Mouse (Mus musculus): ENCODE measurements at regions not wholly inside any gene's neighbourhood (a gene's known extent, or its start where the extent isn't known, plus 50 kb on each side); places are given as distances from the start of the nearest gene placed in this dataset.

GRCm38 (mm10) chr2:79120610-79121345 lies 134.4 kb upstream of the Itga4 start:
- Histone ChIP-seq H3K4me3 (ENCODE audit: insufficient read depth, low read depth, low read length) (no peak overlapping the region), H3K27ac (replicated peaks; ENCODE audit: insufficient read depth, low read depth, low read length) (no peak overlapping the region), H3K36me3 (ENCODE audit: control insufficient read depth, insufficient read depth, low read length) (no peaks in the 10 kb centered on the region), H3K79me2 (ENCODE audit: control insufficient read depth, insufficient read depth, low read length) (no peaks in the 10 kb centered on the region), H3K9ac (ENCODE audit: low read depth, low read length) (no peak overlapping the region), H3K27me3 (ENCODE audit: control insufficient read depth, insufficient read depth, low read length) (no peaks in the 10 kb centered on the region), H3K4me1 (ENCODE audit: control insufficient read depth, insufficient read depth, low read length) (no peaks in the 10 kb centered on the region)
- DNase-seq (ENCODE audit: extremely low read depth, low read depth, low spot score) = no peak
- 89% methylated on average over 6 of the region's 6 CpGs for WGBS
- TF ChIP-seq POLR2A (IDR thresholded peaks at IDR 0.05; ENCODE audit: extremely low read depth, insufficient read depth, low read length) = no peak
- no peak for TF ChIP-seq CTCF (IDR thresholded peaks at IDR 0.05; ENCODE audit: low read depth, low read length)

- Histone ChIP-seq H3K27me3 (ENCODE audit: control insufficient read depth, insufficient read depth, low read length) (no peaks in the 10 kb centered on the region), H3K4me1 (ENCODE audit: control insufficient read depth, insufficient read depth, low read length) (no peaks in the 10 kb centered on the region), H3K4me3 (ENCODE audit: insufficient read depth, low read depth, low read length) (no peak overlapping the region), H3K27ac (replicated peaks; ENCODE audit: insufficient read depth, low read depth, low read length) (no peak overlapping the region), H3K79me2 (ENCODE audit: control insufficient read depth, insufficient read depth, low read length) (no peaks in the 10 kb centered on the region), H3K36me3 (ENCODE audit: control insufficient read depth, insufficient read depth, low read length) (no peaks in the 10 kb centered on the region), H3K9ac (ENCODE audit: low read depth, low read length) (no peak overlapping the region)
- TF ChIP-seq POLR2A (IDR thresholded peaks at IDR 0.05; ENCODE audit: extremely low read depth, insufficient read depth, low read length) = no peak
- TF ChIP-seq CTCF (IDR thresholded peaks at IDR 0.05; ENCODE audit: low read depth, low read length) = no peak
- DNase-seq (ENCODE audit: extremely low read depth, low read depth, low spot score) = no peak
Observed at GRCm38 (mm10) chr2:79122530-79122929, 132.7 kb upstream of the Itga4 start.

- Histone ChIP-seq H3K4me3 (ENCODE audit: insufficient read depth, low read depth, low read length) (no peak overlapping the region), H3K9ac (ENCODE audit: low read depth, low read length) (no peak overlapping the region), H3K27ac (replicated peaks; ENCODE audit: insufficient read depth, low read depth, low read length) (no peak overlapping the region), H3K4me1 (ENCODE audit: control insufficient read depth, insufficient read depth, low read length) (no peaks in the 10 kb centered on the region), H3K36me3 (ENCODE audit: control insufficient read depth, insufficient read depth, low read length) (no peaks in the 10 kb centered on the region), H3K79me2 (ENCODE audit: control insufficient read depth, insufficient read depth, low read length) (no peaks in the 10 kb centered on the region), H3K27me3 (ENCODE audit: control insufficient read depth, insufficient read depth, low read length) (no peaks in the 10 kb centered on the region)
- TF ChIP-seq POLR2A (IDR thresholded peaks at IDR 0.05; ENCODE audit: extremely low read depth, insufficient read depth, low read length) (no peak), CTCF (IDR thresholded peaks at IDR 0.05; ENCODE audit: low read depth, low read length) (no peak)
- DNase-seq (ENCODE audit: extremely low read depth, low read depth, low spot score) = no peak
- 87% methylated on average over 5 of the region's 5 CpGs for WGBS
Observed at GRCm38 (mm10) chr2:79124272-79124976, 130.8 kb upstream of the Itga4 start.

GRCm38 (mm10) chr2:79126170-79126879 lies 128.9 kb upstream of the Itga4 start:
- no peak overlapping the region for H3K4me3 ChIP-seq (ENCODE audit: insufficient read depth, low read depth, low read length)
- DNase-seq (ENCODE audit: extremely low read depth, low read depth, low spot score) = no peak
- no peak overlapping the region for H3K9ac ChIP-seq (ENCODE audit: low read depth, low read length)
- no peaks in the 10 kb centered on the region for H3K4me1 ChIP-seq (ENCODE audit: control insufficient read depth, insufficient read depth, low read length)
- H3K27me3 ChIP-seq (ENCODE audit: control insufficient read depth, insufficient read depth, low read length) = no peaks in the 10 kb centered on the region
- TF ChIP-seq POLR2A (IDR thresholded peaks at IDR 0.05; ENCODE audit: extremely low read depth, insufficient read depth, low read length) = no peak
- TF ChIP-seq CTCF (IDR thresholded peaks at IDR 0.05; ENCODE audit: low read depth, low read length) = no peak
- no peaks in the 10 kb centered on the region for H3K79me2 ChIP-seq (ENCODE audit: control insufficient read depth, insufficient read depth, low read length)
- H3K36me3 ChIP-seq (ENCODE audit: control insufficient read depth, insufficient read depth, low read length) = no peaks in the 10 kb centered on the region
- 32% methylated on average over 6 of the region's 6 CpGs for WGBS
- H3K27ac ChIP-seq (replicated peaks; ENCODE audit: insufficient read depth, low read depth, low read length) = no peak overlapping the region

GRCm38 (mm10) chr2:79126996-79127741 lies 128.1 kb upstream of the Itga4 start:
- 76% methylated on average over 6 of the region's 6 CpGs for WGBS
- H3K4me1 ChIP-seq (ENCODE audit: control insufficient read depth, insufficient read depth, low read length) = no peaks in the 10 kb centered on the region
- no peak for TF ChIP-seq CTCF (IDR thresholded peaks at IDR 0.05; ENCODE audit: low read depth, low read length)
- no peak for TF ChIP-seq POLR2A (IDR thresholded peaks at IDR 0.05; ENCODE audit: extremely low read depth, insufficient read depth, low read length)

More at GRCm38 (mm10) chr2:79126996-79127741, 128.1 kb upstream of the Itga4 start:
- H3K9ac ChIP-seq (ENCODE audit: low read depth, low read length) = no peak overlapping the region
- no peak overlapping the region for H3K27ac ChIP-seq (replicated peaks; ENCODE audit: insufficient read depth, low read depth, low read length)
- H3K27me3 ChIP-seq (ENCODE audit: control insufficient read depth, insufficient read depth, low read length) = no peaks in the 10 kb centered on the region
- no peaks in the 10 kb centered on the region for H3K79me2 ChIP-seq (ENCODE audit: control insufficient read depth, insufficient read depth, low read length)
- no peaks in the 10 kb centered on the region for H3K36me3 ChIP-seq (ENCODE audit: control insufficient read depth, insufficient read depth, low read length)
- no peak overlapping the region for H3K4me3 ChIP-seq (ENCODE audit: insufficient read depth, low read depth, low read length)
- DNase-seq (ENCODE audit: extremely low read depth, low read depth, low spot score) = no peak
